Mouse (Mus musculus) C2C12 (cell line): ENCODE results near the gene Etnk2. TPM values are rescaled to one million over a fixed set of nuclear protein-coding genes. Genes with fewer than 3 reads are reported as not detected.

Experiments used
- H3K27me3 ChIP-seq: one replicate; pipeline ENCODE4 v1.6.1; 2011; ENCODE audit not compliant: control insufficient read depth, insufficient read depth, insufficient read length
- H3K36me3 ChIP-seq: one replicate; pipeline ENCODE4 v1.6.1; 2011; ENCODE audit not compliant: control insufficient read depth, insufficient read depth
- H3K4me3 ChIP-seq: one replicate; pipeline ENCODE4 v1.5.1; 2011; ENCODE audit warnings: mild to moderate bottlenecking, control low read depth; ENCODE audit not compliant: poor library complexity, insufficient read depth, severe bottlenecking
- H3K79me2 ChIP-seq: one replicate; pipeline ENCODE4 v1.6.1; 2011; ENCODE audit not compliant: control insufficient read depth, insufficient read depth
- H3K79me3 ChIP-seq: one replicate; pipeline ENCODE4 v1.6.1; 2011; ENCODE audit warnings: low read depth, control low read depth
- H3ac ChIP-seq: one replicate; pipeline ENCODE3; 2011; ENCODE audit warnings: low read depth; ENCODE audit not compliant: control insufficient read depth, insufficient read length
- CEBPB ChIP-seq: IDR thresholded peaks from one replicate; pipeline ENCODE4 v1.6.1; 2011; ENCODE audit warnings: low read depth, mild to moderate bottlenecking, control low read depth, moderate library complexity
- CTCF ChIP-seq: IDR thresholded peaks from one replicate; pipeline ENCODE4 v1.5.1; 2011; ENCODE audit not compliant: control insufficient read depth, insufficient read depth, insufficient read length
- FOSL1 ChIP-seq: IDR thresholded peaks from one replicate; pipeline ENCODE4 v1.8.0; 2011; ENCODE audit warnings: mild to moderate bottlenecking, low read length; ENCODE audit not compliant: poor library complexity, insufficient read depth, severe bottlenecking
- MAX ChIP-seq: IDR thresholded peaks from one replicate; pipeline ENCODE4 v1.6.1; 2011; ENCODE audit warnings: mild to moderate bottlenecking, control low read depth
- MYOD1 ChIP-seq: IDR thresholded peaks from one replicate; pipeline ENCODE4 v1.6.1; 2011; ENCODE audit warnings: low read depth; ENCODE audit not compliant: control insufficient read depth, insufficient read length
- MYOG ChIP-seq: IDR thresholded peaks from one replicate; pipeline ENCODE4 v1.6.1; 2011; ENCODE audit not compliant: control insufficient read depth, insufficient read length; ENCODE audit errors: extremely low read depth
- USF1 ChIP-seq: IDR thresholded peaks from one replicate; pipeline ENCODE4 v1.6.1; 2011; ENCODE audit warnings: low read depth, mild to moderate bottlenecking, control low read depth, moderate library complexity
- polyA plus RNA-seq: library from polyadenylated mRNA; unstranded; fragments of >200 nt; fragmentation: generic; extraction: Trizol; gene quantifications from one replicate; pipeline ENCODE4 v1.2.1, GENCODE M21; 2012; ENCODE audit warnings: missing spikeins

Etnk2 gene
- polyA plus RNA-seq, 1 experiment, result not detected

- Histone ChIP-seq H3K79me2 (no peaks in the 10 kb centered on the region), H3ac (no peak overlapping the region), H3K4me3 (no peak overlapping the region), H3K36me3 (no peaks in the 10 kb centered on the region), H3K79me3 (no peaks in the 10 kb centered on the region), H3K27me3 (peaks cover 85% of the 10 kb centered on the region)
- TF ChIP-seq MYOG (no peak), MAX (no peak), USF1 (no peak), CEBPB (no peak), CTCF (no peak), MYOD1 (no peak), FOSL1 (no peak)
Observed at GRCm38 (mm10) chr1:133355912-133356311, 7.5 kb upstream of the Etnk2 start.

GRCm38 (mm10) chr1:133356330-133356729 lies 7.0 kb upstream of the Etnk2 start:
- H3K4me3 ChIP-seq, result no peak overlapping the region

DNA sequence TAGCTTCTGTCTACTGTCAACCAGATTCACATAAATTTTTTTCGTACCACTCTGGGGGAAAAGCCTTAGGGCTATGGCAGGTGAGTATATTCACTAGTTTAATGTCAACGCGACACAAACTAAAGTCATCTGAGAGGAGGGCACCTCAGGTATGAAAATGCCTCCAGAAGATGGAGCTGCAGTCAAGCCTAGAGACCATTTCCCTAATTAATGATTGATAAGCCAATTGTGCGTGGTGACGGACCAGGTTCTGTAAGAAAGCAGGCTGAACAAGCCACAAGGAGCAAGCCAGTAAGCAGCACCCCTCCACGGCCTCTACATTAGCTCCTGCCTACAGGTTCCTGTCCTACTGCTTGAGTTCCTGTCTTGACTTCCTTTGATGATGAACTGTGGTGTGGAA lies 2.4 kb upstream of the Etnk2 start:
- Histone ChIP-seq H3K36me3 (no peaks in the 10 kb centered on the region), H3K27me3 (peaks cover 82% of the 10 kb centered on the region), H3K79me2 (no peaks in the 10 kb centered on the region), H3K4me3 (no peak overlapping the region), H3K79me3 (no peaks in the 10 kb centered on the region), H3ac (no peak overlapping the region)
- no peak for TF ChIP-seq MYOG
- TF ChIP-seq MYOD1, result no peak
- TF ChIP-seq USF1, result no peak
- no peak for TF ChIP-seq CEBPB
- no peak for TF ChIP-seq MAX
- no peak for TF ChIP-seq FOSL1
- TF ChIP-seq CTCF, result no peak

More at GRCm38 (mm10) chr1:133356330-133356729, 7.0 kb upstream of the Etnk2 start:
- TF ChIP-seq MYOD1 (no peak), CTCF (no peak), USF1 (no peak), MYOG (no peak), CEBPB (no peak), MAX (no peak), FOSL1 (no peak)
- H3K36me3 ChIP-seq, result no peaks in the 10 kb centered on the region
- no peaks in the 10 kb centered on the region for H3K79me3 ChIP-seq
- peaks cover 85% of the 10 kb centered on the region for H3K27me3 ChIP-seq
- H3ac ChIP-seq, result no peak overlapping the region
- no peaks in the 10 kb centered on the region for H3K79me2 ChIP-seq

DNA sequence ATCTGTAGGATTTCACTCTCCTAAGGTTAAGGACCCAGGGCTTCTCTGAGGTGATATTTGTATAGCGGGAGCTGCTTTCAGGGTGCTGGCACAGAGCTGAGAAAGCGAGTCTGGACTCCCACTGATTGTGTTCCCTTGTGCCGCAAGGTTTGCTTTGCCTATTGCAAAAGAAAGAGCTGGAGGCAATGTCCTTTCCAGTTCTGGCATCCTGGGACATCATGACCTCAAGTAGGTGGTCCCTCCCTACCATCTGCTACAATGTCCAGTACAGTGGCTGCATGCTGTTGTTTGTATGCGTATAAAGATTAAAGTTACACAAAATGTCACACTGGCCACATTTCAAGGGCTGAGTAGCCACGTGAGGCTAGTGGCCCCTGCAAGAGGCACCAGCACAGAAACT lies 1.3 kb upstream of the Etnk2 start:
- no peak overlapping the region for H3ac ChIP-seq
- H3K36me3 ChIP-seq, result no peaks in the 10 kb centered on the region
- H3K79me3 ChIP-seq, result no peaks in the 10 kb centered on the region
- no peaks in the 10 kb centered on the region for H3K79me2 ChIP-seq
- TF ChIP-seq CEBPB (no peak), CTCF (no peak), USF1 (no peak), MAX (no peak), MYOG (no peak), FOSL1 (no peak), MYOD1 (no peak)
- H3K4me3 ChIP-seq, result no peak overlapping the region
- H3K27me3 ChIP-seq, result peaks cover 82% of the 10 kb centered on the region

DNA sequence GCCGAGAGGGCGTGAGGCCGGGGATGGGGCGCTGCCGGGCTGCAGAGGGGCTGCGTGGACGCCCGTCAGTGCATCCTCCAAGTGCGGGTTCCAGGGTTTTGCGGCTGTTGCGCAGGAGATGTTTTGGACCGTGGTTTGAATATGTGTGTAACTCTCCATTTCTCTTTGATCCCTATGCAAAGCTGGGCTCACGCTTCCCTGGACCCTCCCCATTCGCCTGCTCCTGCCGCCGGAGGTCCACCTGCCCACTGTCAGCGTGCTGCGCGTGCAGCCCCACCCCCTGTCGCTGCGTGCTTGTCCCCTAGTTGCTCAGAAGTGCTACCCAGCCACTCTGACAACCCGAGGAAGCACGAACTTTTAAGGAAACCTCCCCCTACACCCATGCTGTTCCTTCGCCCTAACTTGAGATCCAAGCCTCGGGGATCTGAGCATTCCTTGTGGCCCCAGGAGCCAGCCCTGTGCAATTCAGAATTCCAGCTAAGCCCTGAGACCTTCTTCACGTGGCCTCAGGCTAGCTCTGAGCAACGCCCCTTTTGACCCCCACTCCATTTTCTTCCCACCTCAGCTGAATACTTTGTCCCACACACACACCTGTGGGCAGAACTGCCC lies 754 bp downstream of the Etnk2 start:
- no peak for TF ChIP-seq MAX
- TF ChIP-seq USF1, result no peak
- TF ChIP-seq MYOD1, result no peak
- TF ChIP-seq MYOG, result no peak
- no peak for TF ChIP-seq FOSL1
- TF ChIP-seq CTCF, result no peak
- TF ChIP-seq CEBPB, result no peak
- Histone ChIP-seq H3K79me3 (no peaks in the 10 kb centered on the region), H3K79me2 (no peaks in the 10 kb centered on the region), H3K36me3 (no peaks in the 10 kb centered on the region), H3K27me3 (peaks cover 80% of the 10 kb centered on the region), H3ac (no peak overlapping the region), H3K4me3 (no peak overlapping the region)

GRCm38 (mm10) chr1:133364890-133365289 lies 1.5 kb downstream of the Etnk2 start:
- H3ac ChIP-seq, result no peak overlapping the region
- H3K79me2 ChIP-seq, result no peaks in the 10 kb centered on the region
- TF ChIP-seq MYOD1 (no peak), CEBPB (no peak), MAX (no peak), FOSL1 (no peak), USF1 (no peak), MYOG (no peak), CTCF (no peak)
- peaks cover 76% of the 10 kb centered on the region for H3K27me3 ChIP-seq
- no peaks in the 10 kb centered on the region for H3K79me3 ChIP-seq
- no peak overlapping the region for H3K4me3 ChIP-seq
- no peaks in the 10 kb centered on the region for H3K36me3 ChIP-seq
